Mouse (Mus musculus) T-helper 2 cell (primary cell): ENCODE data around the gene Gm17428.
"Not testable (repeated sequence)": the region's sequence is repeated elsewhere in the genome, so short reads cannot be mapped to it uniquely, and the experiment has no call there.

ENCODE experiments used
- in situ Hi-C: fragments of 300-600 bp; cut with MboI, MseI; formaldehyde crosslinking; loops from one replicate; pipeline ENCODE4 v1.15.1; 2025; ENCODE audit warnings: high pct_unique_total_duplicates

The Gm17428 gene

GRCm38 (mm10) chr14:54951587-54951986 lies 25.1 kb upstream of the Gm17428 start:
- in situ Hi-C loops, result no loop called here

GRCm38 (mm10) chr14:54953664-54954206 lies 23.0 kb upstream of the Gm17428 start:
- in situ Hi-C loops, result no loop called here

- in situ Hi-C loops, result no loop called here
Observed at GRCm38 (mm10) chr14:54954474-54954873, 22.3 kb upstream of the Gm17428 start.

GRCm38 (mm10) chr14:54955481-54955880 lies 21.3 kb upstream of the Gm17428 start:
- in situ Hi-C loops, result no loop called here

GRCm38 (mm10) chr14:54956533-54956932 lies 20.2 kb upstream of the Gm17428 start:
- in situ Hi-C loops, result no loop called here

- in situ Hi-C loops, result no loop called here
Observed at GRCm38 (mm10) chr14:54958503-54958902, 18.2 kb upstream of the Gm17428 start.

- in situ Hi-C loops, result no loop called here
Observed at GRCm38 (mm10) chr14:54959197-54959596, 17.5 kb upstream of the Gm17428 start.

GRCm38 (mm10) chr14:54959853-54960613 lies 16.7 kb upstream of the Gm17428 start:
- in situ Hi-C loops, result not testable (repeated sequence)

GRCm38 (mm10) chr14:54960769-54961168 lies 16.0 kb upstream of the Gm17428 start:
- in situ Hi-C loops, result no loop called here

- in situ Hi-C loops, result no loop called here
Observed at GRCm38 (mm10) chr14:54961487-54961886, 15.2 kb upstream of the Gm17428 start.

GRCm38 (mm10) chr14:54962714-54963113 lies 14.0 kb upstream of the Gm17428 start:
- in situ Hi-C loops, result no loop called here

- in situ Hi-C loops, result no loop called here
Observed at GRCm38 (mm10) chr14:54963727-54964126, 13.0 kb upstream of the Gm17428 start.

- in situ Hi-C loops, result no loop called here
Observed at GRCm38 (mm10) chr14:54965044-54965443, 11.7 kb upstream of the Gm17428 start.

- in situ Hi-C loops, result no loop called here
Observed at GRCm38 (mm10) chr14:54965631-54966030, 11.1 kb upstream of the Gm17428 start.

GRCm38 (mm10) chr14:54966320-54966977 lies 10.3 kb upstream of the Gm17428 start, which contains the start of gene Myh6:
Gene Myh6 (minus strand): TSS chr14:54966927.
- in situ Hi-C loops, result no loop called here

GRCm38 (mm10) chr14:54967874-54968273 lies 8.9 kb upstream of the Gm17428 start:
- in situ Hi-C loops, result no loop called here

GRCm38 (mm10) chr14:54968344-54968743 lies 8.4 kb upstream of the Gm17428 start:
- in situ Hi-C loops, result no loop called here

GRCm38 (mm10) chr14:54972786-54973185 lies 3.9 kb upstream of the Gm17428 start:
- in situ Hi-C loops, result not testable (repeated sequence)

GRCm38 (mm10) chr14:54974068-54974791 lies 2.5 kb upstream of the Gm17428 start:
- in situ Hi-C loops, result no loop called here

GRCm38 (mm10) chr14:54978664-54979063 lies 1.9 kb downstream of the Gm17428 start:
- in situ Hi-C loops, result no loop called here

- in situ Hi-C loops, result no loop called here
Observed at GRCm38 (mm10) chr14:54981934-54982333, 5.2 kb downstream of the Gm17428 start.

GRCm38 (mm10) chr14:54988350-54988874 lies 11.7 kb downstream of the Gm17428 start:
- in situ Hi-C loops, result not testable (repeated sequence)
